ENCODE assay signal across 9 mouse cellular contexts in genomic region chr5:100871987-100872386, GRCm38 (mm10). TPM values are rescaled to one million over a fixed set of nuclear protein-coding genes. Genes with fewer than 3 reads are reported as not detected.
DNase-seq lines count a peak whose midpoint lies in the region; ATAC-seq and TF ChIP-seq lines count a peak whose summit lies in the region.
"Had no signal": no experiment of that assay in that cellular context is flagged by ENCODE, and none has a peak within 500 bp of the region (broad histone marks: within the 10 kb centered on the region; RNA-seq: fewer than 3 reads in every experiment).

No protein-coding gene starts in this region.

- H3K36me3 ChIP-seq in liver, embryonic 12.5 days: no peaks in the 10 kb centered on the region
- H3K36me3 ChIP-seq in spleen, adult 2 months (ENCODE audit: control insufficient read depth, insufficient read depth, low read length): no peaks in the 10 kb centered on the region
- H3K36me3 ChIP-seq: forebrain, embryonic 10.5 days had no signal

- no peak overlapping the region for H3K9ac ChIP-seq in liver, embryonic 12.5 days

- peak; percentile 47; the same call in 1 of the 2 replicates for ATAC-seq in liver, embryonic 12.5 days

- H3K4me1 ChIP-seq in liver, embryonic 12.5 days: 0 out of 2 replicates have a peak, but pooled peaks cover 3% of the 10 kb centered on the region
- peaks cover 3% of the 10 kb centered on the region; the same call in 1 of the 2 replicates for H3K4me1 ChIP-seq in spleen, adult 2 months (ENCODE audit: control insufficient read depth, insufficient read depth, insufficient read length)
- H3K4me1 ChIP-seq: forebrain, embryonic 10.5 days had no signal

- TF ChIP-seq CTCF in spleen, adult 2 months (IDR thresholded peaks at IDR 0.05; ENCODE audit: extremely low read depth, insufficient read depth, insufficient read length, insufficient replicate concordance): peak; percentile 41; the same call in 1 of the 2 replicates

- no peak for TF ChIP-seq POLR2A in spleen, adult 2 months (IDR thresholded peaks at IDR 0.05; ENCODE audit: low read depth, low read length)

- no peaks in the 10 kb centered on the region for H3K27me3 ChIP-seq in liver, embryonic 12.5 days (replicated peaks)
- no peaks in the 10 kb centered on the region for H3K27me3 ChIP-seq in spleen, adult 2 months (ENCODE audit: control insufficient read depth, insufficient read depth, low read length)

- peak; percentile 40 for DNase-seq in kidney, adult 9 months
- DNase-seq in kidney, postnatal 10 days: no peak
- peak; percentile 93 for DNase-seq in MEL-GATA-1-ER (ENCODE audit: extremely low read depth, low read depth)
- peak; percentile 71 to 86 for DNase-seq in spleen, adult 2 months (ENCODE audit: low read depth in 1 of 2, low spot score in 2 of 2)
- no peak for DNase-seq in ovary, adult 18-20 months (ENCODE audit: low spot score)
- DNase-seq in heart, postnatal 4 days: no peak
- no peak for DNase-seq in embryo, embryonic 10 days (ENCODE audit: low spot score)

- 25% methylated on average over 8 of the region's 8 CpGs for WGBS in liver, embryonic 12.5 days (ENCODE audit: insufficient replicate concordance)
- WGBS in spleen, adult 2 months: 9% methylated on average over 8 of the region's 8 CpGs

- H3K9me3 ChIP-seq in liver, embryonic 12.5 days (replicated peaks): 0 out of 2 replicates have a peak, but pooled peaks cover 6% of the 10 kb centered on the region

- H3K4me3 ChIP-seq in liver, embryonic 12.5 days: no peak overlapping the region
- no peak overlapping the region for H3K4me3 ChIP-seq in spleen, adult 2 months (ENCODE audit: extremely low read depth, insufficient read depth, insufficient read length)
- H3K4me3 ChIP-seq: forebrain, embryonic 10.5 days had no signal

- H3K27ac ChIP-seq in liver, embryonic 12.5 days: no peak overlapping the region
- H3K27ac ChIP-seq in spleen, adult 2 months (ENCODE audit: insufficient read depth, low read length): no peak overlapping the region
- H3K27ac ChIP-seq: forebrain, embryonic 10.5 days had no signal

- H3K4me2 ChIP-seq in liver, embryonic 12.5 days: no peak overlapping the region

RNA-seq across cellular contexts. Expression of gene Gpat3, which starts 26.5 kb away (rescaled TPM):
- 0.75 and 0.93 TPM in 2 replicates for polyA plus RNA-seq in liver, embryonic 12.5 days (2016; fragmentation: Nextera tagmentation; extraction: Ambion mirVana)
- 1.1 and 1.4 TPM in 2 replicates for polyA plus RNA-seq in spleen, adult 2 months (2012; rRNA removed)
- total RNA-seq in heart, postnatal 4 days (2021): 10 to 100 TPM; 36.5 to 37.9 TPM

RNA-seq across cellular contexts. Expression of gene Abraxas1, which starts 51.2 kb away (rescaled TPM):
- polyA plus RNA-seq in liver, embryonic 12.5 days (2016; fragmentation: Nextera tagmentation; extraction: Ambion mirVana): 23.3 and 24.3 TPM in 2 replicates
- 2.3 and 2.8 TPM in 2 replicates for polyA plus RNA-seq in spleen, adult 2 months (2012; rRNA removed)
- total RNA-seq in heart, postnatal 4 days (2021): 10 to 100 TPM; 17.5 to 22.1 TPM

Comparison
In these comparisons a context has a peak if more than half of its experiments do, and no peak if none do; other contexts are left out.
1. DNase-seq: peak in kidney, adult 9 months (single experiment), MEL-GATA-1-ER (single experiment) and spleen, adult 2 months (2 of 2); none in kidney, postnatal 10 days (single experiment), ovary, adult 18-20 months (single experiment), heart, postnatal 4 days (single experiment) and embryo, embryonic 10 days (single experiment).